Mouse (Mus musculus) adrenal gland, postnatal 0 days (tissue): ENCODE measurements around the gene Podnl1. TPM values are rescaled to one million over a fixed set of nuclear protein-coding genes. Genes with fewer than 3 reads are reported as not detected.
A peak's percentile ranks its signal among the peaks of the same experiment; 100 is the strongest.

Source experiments
- microRNA-seq: library from miRNA; unstranded; fragments of <30 nt; microRNA quantifications from one replicate; pipeline ENCODE4, GENCODE M21; 2016; ENCODE audit warnings: borderline replicate concordance; ENCODE audit not compliant: insufficient number of aligned reads
- polyA plus RNA-seq: library from polyadenylated mRNA; unstranded; fragments of >200 nt; fragmentation: Nextera tagmentation; extraction: Ambion mirVana; gene quantifications from 2 replicates; pipeline ENCODE4 v1.2.1, GENCODE M21; 2015

The Podnl1 gene
- 0.17 and 0.58 TPM in 2 replicates for polyA plus RNA-seq

DNA sequence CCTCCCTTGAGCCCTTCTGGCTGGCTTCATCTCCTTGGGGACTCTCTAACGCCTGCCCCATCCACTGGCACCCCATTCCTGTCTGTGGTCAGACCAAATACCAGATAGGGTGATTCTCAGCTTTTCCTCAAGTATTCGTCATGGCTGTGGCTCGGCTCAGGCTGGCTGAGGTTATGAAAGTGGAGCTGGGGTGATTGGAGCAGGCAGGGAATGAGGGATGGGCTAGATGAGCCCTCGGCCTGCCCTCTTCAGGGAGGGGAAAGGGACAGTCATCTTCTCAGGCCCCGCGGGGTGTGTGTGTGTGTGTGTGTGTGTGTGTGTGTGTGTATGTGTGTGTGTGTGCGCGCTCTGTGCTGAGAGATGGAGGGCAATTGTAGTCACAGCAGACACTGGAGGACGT is at the start of gene Podnl1:
Gene Podnl1, plus strand, starts transcription at position 334 of the 400 bp plus-strand sequence.

DNA sequence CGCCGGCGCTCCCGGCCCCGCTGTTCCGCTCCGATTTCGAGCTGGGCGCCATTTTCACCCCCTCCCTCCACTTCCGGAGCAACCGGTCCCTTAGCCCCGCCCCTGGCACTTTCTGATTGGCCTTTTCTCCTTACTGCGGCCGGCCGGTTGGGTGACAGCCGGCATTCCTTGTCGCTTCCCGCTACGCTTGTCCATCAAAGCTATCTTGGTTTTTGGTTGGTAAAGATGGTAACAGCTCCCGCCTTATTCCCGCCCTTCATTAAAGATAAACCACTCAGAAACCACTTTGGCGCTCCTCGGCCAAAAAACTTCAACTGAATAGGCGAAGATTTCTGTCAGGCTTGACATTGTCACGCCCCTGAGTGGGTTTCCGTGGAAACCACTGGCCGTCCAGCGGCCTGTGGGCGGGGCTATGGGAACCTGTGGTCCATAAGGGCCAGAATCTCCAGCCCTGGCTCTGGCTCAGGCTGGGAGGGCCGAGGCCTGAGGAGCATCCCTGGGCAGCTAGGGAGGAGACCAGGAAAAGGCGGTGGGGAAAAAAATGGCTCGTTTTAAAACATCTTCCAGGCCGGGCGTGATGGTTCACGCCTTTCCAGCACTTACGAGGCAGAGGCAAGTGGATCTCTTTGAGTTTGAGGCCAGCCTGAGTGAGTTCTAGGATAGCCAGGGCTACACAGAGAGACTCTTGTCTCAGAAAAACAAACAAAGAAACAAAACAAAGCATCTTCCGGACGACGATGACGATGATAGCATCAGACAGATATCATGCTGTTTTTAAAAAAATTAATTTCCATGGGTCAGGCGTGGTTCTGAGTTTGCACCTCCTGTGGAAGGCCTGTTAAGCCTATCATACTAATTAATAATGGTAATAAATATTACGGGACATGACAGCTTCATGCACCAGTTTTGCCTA is 20.8 kb upstream of the Podnl1 start, which contains the start of gene Dcaf15:
Gene Dcaf15, minus strand, starts transcription at position 72 of the 913 bp plus-strand sequence.

DNA sequence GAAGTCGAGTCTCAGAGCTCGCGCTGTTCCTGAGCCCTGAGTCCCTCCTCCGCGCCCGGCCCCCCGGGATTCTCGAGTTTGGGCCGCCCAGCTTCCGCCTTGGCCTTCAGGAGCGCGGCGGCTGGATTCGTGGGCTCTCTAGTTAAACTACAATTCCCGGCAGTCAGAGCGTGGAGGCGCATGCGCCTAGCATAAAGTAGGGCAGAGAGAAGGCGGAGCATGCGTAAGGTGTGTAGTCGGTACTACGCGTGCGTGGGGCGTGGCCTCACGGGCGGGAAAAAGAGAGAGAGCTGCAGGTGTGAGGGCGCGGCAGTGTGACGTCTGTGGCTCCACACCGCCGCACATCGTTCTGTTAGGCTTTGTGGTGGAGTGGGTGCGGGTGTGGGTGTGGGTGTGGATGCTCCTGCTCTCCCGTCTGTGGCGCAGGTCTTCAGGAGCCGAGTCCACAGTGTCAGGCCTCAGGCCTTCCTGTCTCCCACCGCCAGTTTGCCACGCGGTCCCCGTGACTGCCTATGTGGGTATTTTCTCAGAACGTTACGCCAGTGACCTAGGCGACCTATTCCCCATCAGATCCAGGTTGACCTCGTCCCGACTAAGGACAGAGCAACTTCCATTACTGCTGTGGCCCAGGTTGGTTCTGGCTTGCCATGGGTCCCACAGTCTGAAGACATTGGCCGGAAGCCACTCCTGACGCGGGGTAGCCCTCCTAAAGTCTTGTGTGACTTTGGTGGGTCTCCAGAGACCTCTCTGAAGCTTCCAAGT is 22.2 kb downstream of the Podnl1 start, which contains the start of the genes Cc2d1a and 4930432K21Rik:
Gene Cc2d1a, minus strand, starts transcription at position 168 of the 762 bp plus-strand sequence.
Gene 4930432K21Rik, plus strand, starts transcription at position 257 of the 762 bp plus-strand sequence.

Small RNAs within 50 kb of the gene (microRNA-seq; reads per million reads assigned to microRNA genes)
- not detected for gene Gm25110
- gene Mir181c: 1,611 reads per million, percentile 81 among the genes with 10 or more reads in this experiment
- 734 reads per million, percentile 72 among the genes with 10 or more reads in this experiment for gene Mir181d
- gene Mir709: not detected

Other genes with a start within 250 kb of the Podnl1 start
- 16.4 and 19.5 TPM in 2 replicates for gene Adgrl1, start 225.9 kb upstream of the Podnl1 start, polyA plus RNA-seq
- gene Gm10644, start 170.8 kb upstream of the Podnl1 start, polyA plus RNA-seq: 0.13 and 0.28 TPM in 2 replicates
- 17.9 and 18.7 TPM in 2 replicates for gene Asf1b, start 170.5 kb upstream of the Podnl1 start, polyA plus RNA-seq
- 124 and 163 TPM in 2 replicates for gene Prkaca, start 153.0 kb upstream of the Podnl1 start, polyA plus RNA-seq
- 5.2 and 5.8 TPM in 2 replicates for gene Samd1, start 128.3 kb upstream of the Podnl1 start, polyA plus RNA-seq
- 0.81 and 1.0 TPM in 2 replicates for gene 1700067K01Rik, start 124.5 kb upstream of the Podnl1 start, polyA plus RNA-seq
- gene 2210011C24Rik, start 113.8 kb upstream of the Podnl1 start, polyA plus RNA-seq: 1.3 and 3.4 TPM in 2 replicates
- 1.1 and 4.2 TPM in 2 replicates for gene Palm3, start 104.5 kb upstream of the Podnl1 start, polyA plus RNA-seq
- gene Il27ra, start 83.4 kb upstream of the Podnl1 start, polyA plus RNA-seq: 0.97 and 2.4 TPM in 2 replicates
- gene Rln3, start 81.0 kb upstream of the Podnl1 start, polyA plus RNA-seq: 0.30 TPM in 1 of 2 replicates, not detected in the other
- gene Gm10643, start 60.9 kb upstream of the Podnl1 start, polyA plus RNA-seq: 1.0 and 1.3 TPM in 2 replicates
- 5.4 and 6.1 TPM in 2 replicates for gene Rfx1, start 59.2 kb upstream of the Podnl1 start, polyA plus RNA-seq
- gene Dcaf15, start 21.2 kb upstream of the Podnl1 start, polyA plus RNA-seq: 5.2 and 5.6 TPM in 2 replicates
- gene Cc2d1a, start 21.9 kb downstream of the Podnl1 start, polyA plus RNA-seq: 17.6 and 20.0 TPM in 2 replicates
- gene 4930432K21Rik, start 22.0 kb downstream of the Podnl1 start, polyA plus RNA-seq: 1.3 TPM in 2 replicates
- gene Nanos3, start 59.2 kb downstream of the Podnl1 start, polyA plus RNA-seq: 5.1 and 7.0 TPM in 2 replicates
- gene Zswim4, start 111.1 kb downstream of the Podnl1 start, polyA plus RNA-seq: 7.2 and 10.3 TPM in 2 replicates
- gene D8Ertd738e, start 123.7 kb downstream of the Podnl1 start, polyA plus RNA-seq: 370 and 375 TPM in 2 replicates
- gene Mri1, start 131.3 kb downstream of the Podnl1 start, polyA plus RNA-seq: 56.0 and 87.5 TPM in 2 replicates
- 12.2 and 14.5 TPM in 2 replicates for gene Ccdc130, start 144.4 kb downstream of the Podnl1 start, polyA plus RNA-seq